Mouse (Mus musculus) heart, adult 8-10 months (tissue): Measurements from ENCODE around the gene Mark3. TPM values are rescaled to one million over a fixed set of nuclear protein-coding genes. Genes with fewer than 3 reads are reported as not detected.

Experiments used
- DNase-seq: peaks from one replicate; pipeline ENCODE4 v3.0.0; 2022; ENCODE audit warnings: low spot score
- total RNA-seq, 4 experiments: library from RNA; stranded (reverse); gene quantifications; 2 replicates each; pipeline ENCODE4 v1.2.4; 2022

Mark3 gene
- total RNA-seq, 4 experiments from 2014 or later: 46.0 to 50.4 (median 47.1) TPM

DNA sequence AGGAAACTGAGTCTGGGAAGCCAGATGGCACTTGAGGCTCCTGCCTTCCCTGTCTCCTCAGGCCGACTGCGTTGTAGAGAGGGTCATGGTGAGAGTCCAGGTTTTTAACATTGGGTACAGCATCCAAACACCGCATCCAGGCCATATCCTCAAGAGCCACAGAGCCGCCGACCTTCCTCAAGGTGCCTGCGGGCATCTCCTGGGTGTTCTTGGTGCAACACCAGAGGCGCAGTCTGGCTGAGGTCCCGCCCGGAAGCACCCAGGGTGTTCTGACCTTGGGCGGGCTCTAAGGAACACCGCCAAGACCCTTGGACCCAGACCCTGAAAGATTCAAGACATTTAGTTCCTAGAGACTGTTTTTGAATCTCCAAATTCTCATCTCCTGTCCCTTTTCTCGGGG lies 98.3 kb downstream of the Mark3 start:
- DNase-seq: no peak

DNA sequence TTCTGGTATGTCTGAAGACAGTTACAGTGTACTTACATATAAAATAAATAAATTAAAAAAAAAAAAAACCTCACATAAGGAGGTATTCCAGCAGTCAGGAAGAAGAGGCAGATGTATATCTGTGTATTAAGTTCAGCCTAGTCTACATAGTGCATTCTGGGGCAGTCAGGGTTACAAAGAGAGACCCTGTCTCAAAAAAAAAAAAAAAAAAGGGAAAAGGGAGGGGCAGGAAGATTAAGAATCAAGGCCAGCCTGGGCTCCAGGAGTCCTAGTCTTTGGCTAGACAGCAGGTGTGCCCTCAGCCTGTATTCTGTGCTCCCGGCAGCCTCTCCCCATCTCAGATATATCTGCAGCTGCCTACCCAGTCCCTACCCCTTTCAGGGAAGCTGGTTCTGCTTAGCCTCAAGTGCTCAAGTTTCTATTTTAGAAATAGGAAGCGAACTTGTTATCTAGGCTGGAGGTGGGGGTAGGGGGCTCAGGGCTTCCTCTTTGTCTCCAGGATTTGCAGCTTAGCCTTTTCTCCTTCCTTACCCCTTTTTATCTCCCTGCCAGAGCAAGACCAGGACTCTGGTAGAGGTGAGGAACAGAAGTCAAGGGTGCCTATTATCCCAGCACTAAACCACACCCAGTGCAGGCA lies 100.6 kb downstream of the Mark3 start:
- DNase-seq: no peak

DNA sequence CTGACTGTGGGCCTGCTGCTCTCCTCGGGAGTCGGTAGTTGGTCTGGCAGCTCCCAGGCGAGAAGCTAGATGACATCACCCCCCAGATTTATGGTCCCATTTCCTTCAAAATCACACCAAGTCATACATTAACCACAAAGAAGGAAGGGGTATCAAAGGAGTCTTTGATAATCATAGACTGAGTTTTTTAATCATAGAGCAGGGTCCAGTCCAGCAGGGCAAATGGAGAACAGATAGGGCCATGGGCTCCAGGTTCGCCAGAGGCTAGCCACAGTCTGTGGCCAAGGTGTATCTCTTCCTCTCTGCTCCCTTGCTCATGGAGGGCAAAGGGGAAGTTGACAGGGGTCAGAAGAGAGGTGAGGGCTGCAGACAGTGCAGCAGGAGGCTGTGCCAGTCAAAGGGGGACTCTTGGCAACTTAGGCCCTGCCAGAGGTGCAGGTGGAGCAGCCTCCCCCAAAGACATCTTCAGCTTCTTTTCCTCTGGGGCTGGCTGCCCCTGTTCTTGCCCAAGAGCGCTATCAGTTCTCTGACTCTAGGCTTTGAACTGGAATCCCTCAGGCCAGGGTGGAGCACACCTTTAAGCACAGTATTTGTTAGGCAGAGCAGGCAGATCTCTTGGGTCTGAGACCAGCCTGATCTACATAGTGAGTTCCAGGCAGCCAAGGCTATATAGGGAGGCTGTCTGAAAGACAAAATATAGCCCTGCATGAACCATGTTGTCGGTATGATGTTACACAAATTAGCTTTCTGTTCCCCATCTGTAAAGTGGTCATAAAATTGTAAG lies 101.7 kb downstream of the Mark3 start:
- DNase-seq: no peak

- DNase-seq: no peak
These were observed 103.1 kb downstream of the Mark3 start for GRCm38 (mm10) chr12:111677421-111677820.

DNA sequence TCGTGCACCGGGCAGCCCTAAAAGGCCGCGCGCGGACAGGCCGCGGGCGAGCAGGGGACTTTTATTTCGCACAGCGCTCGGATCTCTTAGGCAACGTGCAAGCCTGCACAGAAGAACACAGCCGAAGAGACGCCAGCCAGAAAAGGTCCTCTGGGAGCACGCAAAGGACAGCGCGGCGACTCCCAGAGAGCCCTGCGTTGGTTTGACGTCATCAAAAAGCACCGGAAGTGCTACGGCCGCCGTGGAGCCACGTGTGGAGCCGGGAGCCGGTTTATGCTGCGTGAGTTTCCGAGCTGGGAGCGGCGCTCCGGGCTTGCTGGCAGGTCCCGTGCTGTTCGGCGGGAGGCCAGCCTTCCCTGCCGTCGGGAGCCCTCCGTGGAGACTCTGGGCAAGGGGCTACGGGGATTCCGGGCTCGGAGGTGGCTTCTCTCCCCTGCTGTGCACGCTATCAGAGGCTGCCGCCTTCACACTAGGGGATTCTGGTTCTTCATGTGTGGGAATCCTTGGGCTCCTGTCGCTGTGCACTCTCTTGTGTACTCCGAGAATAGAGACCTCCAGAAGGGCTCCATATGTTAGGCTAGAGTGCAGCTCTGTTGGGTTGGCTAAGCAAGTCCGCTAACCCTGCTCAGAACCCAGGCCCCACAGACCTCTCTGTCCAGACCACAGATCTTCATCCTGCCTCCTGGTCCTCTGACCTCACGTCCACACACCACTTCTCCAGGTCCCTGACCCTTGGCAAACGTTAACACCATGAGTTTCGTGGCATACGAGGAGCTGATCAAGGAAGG lies 103.8 kb downstream of the Mark3 start, which contains the start of gene Trmt61a:
Gene Trmt61a, plus strand, starts transcription at position 224 of the 788 bp plus-strand sequence.
- peak; percentile 89 for DNase-seq

DNA sequence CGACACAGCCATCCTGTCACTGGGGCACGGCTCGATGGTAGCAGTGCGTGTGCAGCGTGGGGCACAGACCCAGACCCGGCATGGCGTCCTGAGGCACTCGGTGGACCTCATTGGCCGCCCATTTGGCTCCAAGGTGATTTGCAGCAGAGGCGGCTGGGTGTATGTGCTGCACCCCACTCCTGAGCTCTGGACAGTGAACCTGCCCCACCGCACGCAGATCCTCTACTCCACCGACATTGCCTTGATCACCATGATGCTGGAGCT lies 104.3 kb downstream of the Mark3 start:
- DNase-seq: no peak

GRCm38 (mm10) chr12:111678997-111679396 lies 104.7 kb downstream of the Mark3 start:
- DNase-seq: no peak

- no peak for DNase-seq
These were observed 106.3 kb downstream of the Mark3 start for GRCm38 (mm10) chr12:111680661-111681060.

DNA sequence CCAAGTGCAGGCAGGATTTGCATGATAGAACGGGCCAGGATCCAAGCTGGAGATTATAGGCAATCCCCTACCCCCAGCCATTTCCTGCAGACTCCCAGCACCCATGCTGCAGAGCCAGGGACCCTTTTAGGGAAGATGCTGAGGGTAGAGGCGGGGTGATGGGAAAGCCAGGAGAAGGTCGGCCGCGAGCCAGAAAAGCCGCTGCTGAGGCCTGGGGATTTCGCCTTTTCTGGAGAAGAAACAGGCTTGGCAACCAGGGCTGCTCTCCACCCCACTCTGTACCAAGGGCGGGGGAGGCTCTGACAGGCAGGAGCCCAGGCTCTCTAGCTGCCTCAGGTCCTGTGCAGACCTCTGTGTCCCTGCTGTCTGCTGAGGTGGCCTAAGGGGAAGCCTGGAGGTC lies 107.0 kb downstream of the Mark3 start:
- no peak for DNase-seq

GRCm38 (mm10) chr12:111682003-111682402 lies 107.7 kb downstream of the Mark3 start:
- no peak for DNase-seq

DNA sequence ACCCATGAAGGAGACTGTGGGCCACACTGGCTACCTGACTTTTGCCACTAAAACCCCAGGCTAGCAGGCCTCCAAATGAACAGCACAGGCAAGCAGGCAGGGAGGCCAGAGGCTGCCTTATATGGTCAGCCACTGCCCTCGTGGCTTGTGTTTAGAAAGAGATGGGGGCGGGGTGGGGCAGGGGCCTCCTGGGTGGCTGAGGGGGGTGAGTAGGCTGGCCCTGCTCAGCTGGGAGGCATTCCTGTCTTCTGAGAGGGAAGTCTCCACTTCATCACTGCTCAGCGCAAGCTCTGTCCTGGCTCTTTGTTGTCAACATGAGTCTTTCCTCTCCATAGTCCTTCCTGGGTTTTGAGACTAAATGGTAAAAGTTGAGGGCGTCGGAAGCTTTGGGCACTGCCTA lies 108.5 kb downstream of the Mark3 start:
- DNase-seq: no peak

- DNase-seq: no peak
These were observed 112.1 kb downstream of the Mark3 start for GRCm38 (mm10) chr12:111686390-111686789.

- DNase-seq: peak; percentile 85
These were observed 113.2 kb downstream of the Mark3 start for GRCm38 (mm10) chr12:111687350-111688068.

- no peak for DNase-seq
These were observed 113.7 kb downstream of the Mark3 start for GRCm38 (mm10) chr12:111688069-111688428.

DNA sequence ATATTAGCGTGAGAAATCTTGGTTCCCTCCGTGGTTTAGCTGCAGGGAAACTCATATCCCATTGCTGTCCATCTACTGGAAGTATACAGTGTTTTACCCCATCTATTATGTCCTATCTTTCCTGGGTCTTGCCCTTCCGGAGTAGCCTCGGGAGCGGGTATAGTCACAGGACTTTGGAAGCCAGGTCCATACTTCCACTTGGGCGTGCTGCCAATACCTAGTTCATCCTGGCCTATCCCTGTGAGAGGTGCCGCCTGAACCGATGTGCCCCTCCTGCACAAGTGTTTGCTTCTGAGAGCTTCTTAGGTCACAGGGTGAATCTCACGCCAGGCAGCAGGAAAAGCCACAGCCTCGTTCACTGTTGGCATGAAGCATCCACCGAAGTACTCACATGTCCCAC lies 115.1 kb downstream of the Mark3 start:
- DNase-seq: no peak

DNA sequence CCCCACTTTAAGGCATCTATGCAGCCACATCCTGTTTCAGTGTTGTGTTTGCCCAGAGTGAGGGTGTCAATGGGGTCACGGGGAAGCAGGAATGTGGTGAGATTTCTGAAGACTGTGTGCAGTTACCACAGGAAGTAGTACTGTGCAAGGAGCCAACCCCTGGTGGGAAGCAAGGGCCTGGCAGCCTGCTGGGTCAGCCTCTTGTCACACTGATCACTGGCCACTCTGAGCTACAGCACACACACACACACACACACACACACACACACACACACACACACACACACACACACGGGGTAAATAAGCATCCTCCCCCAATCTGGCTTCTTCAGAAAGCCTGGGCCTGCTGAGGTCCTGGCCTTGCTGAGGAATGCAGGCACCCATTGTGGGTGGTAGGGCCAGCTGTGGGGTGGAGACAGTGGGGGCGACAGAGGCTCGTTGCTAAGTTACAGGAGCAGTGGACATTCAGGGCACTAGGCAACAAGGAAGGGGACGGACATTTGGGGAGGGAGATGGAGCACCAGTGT lies 117.1 kb downstream of the Mark3 start:
- DNase-seq: no peak

DNA sequence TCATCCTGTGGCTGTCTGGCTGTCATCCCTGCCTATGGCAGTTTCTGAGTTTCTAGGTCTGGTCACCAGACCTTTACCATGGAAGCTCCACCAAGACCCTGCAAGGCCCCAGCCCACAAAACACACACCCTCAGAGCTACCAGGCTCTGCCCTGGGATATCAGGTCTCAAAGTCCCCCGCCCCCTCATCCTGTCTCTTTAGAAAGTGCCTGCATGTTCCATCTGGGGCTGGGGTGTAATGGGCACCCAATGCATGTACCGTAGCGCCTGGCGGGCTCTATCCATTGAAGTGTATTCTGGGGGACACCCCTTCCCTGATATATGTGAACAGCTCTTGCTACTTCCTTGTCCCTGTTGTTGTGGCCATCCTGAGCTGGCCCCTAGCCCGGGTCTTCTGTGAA lies 118.6 kb downstream of the Mark3 start:
- DNase-seq: no peak

DNA sequence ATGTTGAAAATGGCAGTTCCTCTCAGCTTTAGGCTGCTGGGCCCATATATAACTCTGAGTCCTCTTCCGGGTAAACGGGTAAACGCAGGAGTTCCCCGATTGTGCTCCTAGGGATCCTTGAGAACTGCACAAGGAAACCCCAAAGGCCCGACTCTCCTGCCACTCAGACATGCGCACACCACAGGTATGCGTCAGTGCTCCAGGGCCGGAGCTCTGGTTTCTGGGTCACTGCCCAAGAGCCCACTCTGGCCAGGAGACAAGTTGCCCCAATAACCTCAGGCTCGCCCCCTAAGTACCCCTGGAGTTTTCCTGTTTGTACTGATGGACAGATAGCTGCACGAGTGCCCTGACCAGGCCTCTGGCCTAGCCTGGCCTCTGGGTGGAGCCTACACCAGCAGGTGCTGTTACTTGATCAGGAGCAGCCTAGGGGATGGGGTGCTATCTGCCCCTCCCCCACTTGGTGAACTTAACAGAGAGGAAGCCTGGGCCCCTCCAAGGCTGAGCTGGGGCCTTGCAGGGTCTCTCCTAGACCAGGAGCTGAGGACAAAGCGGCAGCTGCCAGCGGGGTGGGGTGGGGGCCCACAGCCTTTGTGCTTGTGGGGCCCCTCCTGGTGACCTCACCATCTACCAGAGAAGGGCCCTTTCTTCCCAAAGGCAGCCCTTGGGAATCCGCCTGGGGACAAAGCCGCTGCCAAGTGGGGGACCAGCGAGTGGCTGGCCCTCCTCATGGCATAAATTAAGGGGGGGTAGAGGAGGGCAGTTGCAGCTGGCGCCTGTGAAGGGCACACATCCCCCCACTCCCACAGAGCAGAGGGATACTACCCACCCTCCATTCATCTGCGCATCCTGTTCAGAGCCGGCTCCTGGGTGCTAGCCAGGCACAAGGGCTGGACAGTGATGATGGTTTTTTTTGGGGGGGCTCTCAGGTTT lies 119.3 kb downstream of the Mark3 start:
- no peak for DNase-seq

DNA sequence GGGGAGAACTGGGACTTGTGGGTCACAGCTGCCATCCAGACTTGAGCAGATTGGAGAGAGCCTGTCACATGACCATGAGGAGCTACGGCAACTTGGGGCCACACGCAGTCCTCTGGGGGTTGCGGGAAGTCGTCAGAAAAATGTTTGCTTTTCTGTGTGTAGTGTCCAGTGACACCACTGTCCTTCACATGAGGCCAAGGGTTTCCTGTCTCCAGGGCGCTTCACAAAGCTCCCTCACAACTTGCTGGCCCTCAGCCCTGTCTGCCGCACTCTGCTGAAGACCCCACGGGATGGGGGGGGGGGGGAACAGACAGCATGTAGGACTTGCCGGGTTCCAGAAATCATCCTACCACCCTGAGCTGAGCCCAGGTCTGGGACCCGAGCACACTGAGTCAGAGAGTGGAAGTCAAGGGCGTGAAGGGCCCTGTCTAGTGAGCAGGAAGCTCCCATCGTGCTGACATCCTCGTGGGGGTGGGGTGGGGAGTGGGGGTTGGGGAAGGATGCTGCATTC lies 120.0 kb downstream of the Mark3 start:
- no peak for DNase-seq
